9 mouse cellular contexts compared by ENCODE assay signal in genomic region chr6:5802124-5802839, GRCm38 (mm10).
A peak's percentile ranks its signal among the peaks of the same experiment; 100 is the strongest.
DNase-seq lines count a peak whose midpoint lies in the region; ATAC-seq and TF ChIP-seq lines count a peak whose summit lies in the region.
"Had no signal": no experiment of that assay in that cellular context is flagged by ENCODE, and none has a peak within 500 bp of the region (broad histone marks: within the 10 kb centered on the region; RNA-seq: fewer than 3 reads in every experiment).

No protein-coding gene starts in this region.

- H3K27ac ChIP-seq in ES-E14 (ENCODE audit: insufficient read depth, low read depth, low read length, poor library complexity, severe bottlenecking) = no peak overlapping the region
- no peak overlapping the region for H3K27ac ChIP-seq in intestine, embryonic 14.5 days (ENCODE audit: low read depth)
- no peak overlapping the region for H3K27ac ChIP-seq in midbrain, embryonic 14.5 days (replicated peaks; ENCODE audit: low read depth, low read length)
- H3K27ac ChIP-seq: embryonic facial prominence, embryonic 13.5 days had no signal

- no peaks in the 10 kb centered on the region for H3K4me1 ChIP-seq in ES-E14 (ENCODE audit: control insufficient read depth in 2 of 2, insufficient read depth in 2 of 2, low read length in 2 of 2, poor library complexity in 1 of 2)
- H3K4me1 ChIP-seq in intestine, embryonic 14.5 days (replicated peaks; ENCODE audit: control insufficient read depth, insufficient read depth, low read length) = no peaks in the 10 kb centered on the region
- no peaks in the 10 kb centered on the region for H3K4me1 ChIP-seq in midbrain, embryonic 14.5 days (ENCODE audit: control insufficient read depth, insufficient read depth, low read length)

- intact Hi-C loops in heart, postnatal 10 days (cut with DNase I) = loop anchor here (1.0 kb wide), 1 partner anchor 157 kb away; no protein-coding TSS in a partner anchor

- H3K27me3 ChIP-seq in intestine, embryonic 14.5 days (replicated peaks; ENCODE audit: control insufficient read depth, insufficient read depth, low read length) = no peaks in the 10 kb centered on the region
- no peaks in the 10 kb centered on the region for H3K27me3 ChIP-seq in midbrain, embryonic 14.5 days (ENCODE audit: control insufficient read depth, insufficient read depth, low read length)
- H3K27me3 ChIP-seq: embryonic facial prominence, embryonic 13.5 days had no signal

- H3K9ac ChIP-seq in ES-E14 (ENCODE audit: insufficient read depth, low read depth, low read length, poor library complexity, severe bottlenecking) = no peak overlapping the region
- no peak overlapping the region for H3K9ac ChIP-seq in intestine, embryonic 14.5 days (ENCODE audit: low read length)
- no peak overlapping the region for H3K9ac ChIP-seq in midbrain, embryonic 14.5 days (replicated peaks; ENCODE audit: low read length)
- H3K9ac ChIP-seq: embryonic facial prominence, embryonic 13.5 days had no signal

- WGBS in intestine, embryonic 14.5 days = 44% methylated on average over 6 of the region's 6 CpGs
- WGBS in midbrain, embryonic 14.5 days = 57% methylated on average over 6 of the region's 6 CpGs

- in situ Hi-C loops in ES-E14 (cut with MboI; ENCODE audit: low sequenced_read_pairs in 2 of 2, unreplicated experiment in 2 of 2) = no loop called here

- H3K36me3 ChIP-seq in ES-E14 (ENCODE audit: control insufficient read depth, insufficient read depth, low read length, poor library complexity, severe bottlenecking) = no peaks in the 10 kb centered on the region
- H3K36me3 ChIP-seq in intestine, embryonic 14.5 days (ENCODE audit: control insufficient read depth, insufficient read depth, low read length) = no peaks in the 10 kb centered on the region
- no peaks in the 10 kb centered on the region for H3K36me3 ChIP-seq in midbrain, embryonic 14.5 days (ENCODE audit: control insufficient read depth, insufficient read depth, low read length)
- H3K36me3 ChIP-seq: embryonic facial prominence, embryonic 13.5 days had no signal

- peak; percentile 31 to 59 for DNase-seq in heart, postnatal 10 days
- no peak for DNase-seq in heart, postnatal 4 days
- no peak for DNase-seq in ES-E14 (ENCODE audit: low read depth, low spot score)
- peak; percentile 30 to 82 for DNase-seq in cerebellum, postnatal 10 days
- DNase-seq in intestine, embryonic 14.5 days (ENCODE audit: low spot score) = no peak
- peak; percentile 89 for DNase-seq in midbrain, embryonic 14.5 days
- no peak for DNase-seq in thymus, postnatal 25 days
- no peak for DNase-seq in adrenal gland, postnatal 36 days

- 0 out of 2 replicates have a peak, but pooled peaks have one; percentile 40 for ATAC-seq in intestine, embryonic 14.5 days (replicated peaks; ENCODE audit: low FRiP score, low TSS enrichment, low read depth)
- peak; percentile 61; the same call in 1 of the 2 replicates for ATAC-seq in midbrain, embryonic 14.5 days (ENCODE audit: low FRiP score, low TSS enrichment)

- H3K4me3 ChIP-seq in ES-E14 (ENCODE audit: insufficient read depth in 1 of 2, low read depth in 1 of 2, low read length in 2 of 2, poor library complexity in 1 of 2, severe bottlenecking in 1 of 2) = no peak overlapping the region
- no peak overlapping the region for H3K4me3 ChIP-seq in intestine, embryonic 14.5 days (ENCODE audit: low read depth, low read length)
- no peak overlapping the region for H3K4me3 ChIP-seq in midbrain, embryonic 14.5 days (replicated peaks; ENCODE audit: low read depth, low read length)
- H3K4me3 ChIP-seq: embryonic facial prominence, embryonic 13.5 days had no signal

- no peaks in the 10 kb centered on the region for H3K9me3 ChIP-seq in ES-E14 (ENCODE audit: control insufficient read depth, insufficient read depth, low read depth, low read length)
- no peaks in the 10 kb centered on the region for H3K9me3 ChIP-seq in intestine, embryonic 14.5 days (ENCODE audit: control insufficient read depth, low read length)
- H3K9me3 ChIP-seq in midbrain, embryonic 14.5 days (ENCODE audit: control insufficient read depth, low read length) = no peaks in the 10 kb centered on the region
- H3K9me3 ChIP-seq: embryonic facial prominence, embryonic 13.5 days had no signal

- H3K4me2 ChIP-seq in intestine, embryonic 14.5 days (ENCODE audit: low read length) = no peak overlapping the region
- no peak overlapping the region for H3K4me2 ChIP-seq in midbrain, embryonic 14.5 days (ENCODE audit: low read length)
- H3K4me2 ChIP-seq: embryonic facial prominence, embryonic 13.5 days had no signal

TF ChIP-seq in ES-E14, 5 proteins besides CTCF, POLR2A, EP300 and RAD21:
- TF ChIP-seq ZNF384 (IDR thresholded peaks at IDR 0.05; ENCODE audit: low read depth, low read length) (no peak), MAFK (IDR thresholded peaks at IDR 0.05; ENCODE audit: insufficient read depth, low read depth, low read length) (no peak), ZC3H11A (IDR thresholded peaks at IDR 0.05; ENCODE audit: borderline replicate concordance, low read depth, low read length) (peak; percentile 87)

Comparison
In these comparisons a context has a peak if more than half of its experiments do, and no peak if none do; other contexts are left out.
1. DNase-seq: peak in heart, postnatal 10 days (2 of 2), cerebellum, postnatal 10 days (2 of 2) and midbrain, embryonic 14.5 days (single experiment); none in heart, postnatal 4 days (single experiment), ES-E14 (single experiment), intestine, embryonic 14.5 days (single experiment), thymus, postnatal 25 days (single experiment) and adrenal gland, postnatal 36 days (0 of 2).